Mouse (Mus musculus): ENCODE data around the gene Ppp1cc. TPM values are rescaled to one million over a fixed set of nuclear protein-coding genes. Genes with fewer than 3 reads are reported as not detected.

The Ppp1cc gene
- polyA plus RNA-seq, 1 experiment from 2014 or later: 114 TPM

- Histone ChIP-seq H3K4me1 (ENCODE audit: control insufficient read depth, low read depth, low read length) (peaks cover 33% of the 10 kb centered on the region), H3K27ac (ENCODE audit: low read length) (peak overlapping the region; percentile 68), H3K9ac (ENCODE audit: low read depth, low read length) (no peak overlapping the region), H3K4me2 (ENCODE audit: low read depth, low read length) (no peak overlapping the region), H3K4me3 (ENCODE audit: low read depth, low read length) (no peak overlapping the region), H3K36me3 (ENCODE audit: control insufficient read depth, insufficient read depth) (no peaks in the 10 kb centered on the region; the same call in 1 of the 2 replicates), H3K9me3 (replicated peaks; ENCODE audit: control insufficient read depth, low read length) (no peaks in the 10 kb centered on the region), H3K27me3 (ENCODE audit: control insufficient read depth, insufficient read depth, low read depth, low read length) (no peaks in the 10 kb centered on the region)
- ATAC-seq (ENCODE audit: low read depth): peak; percentile 38
Measured at GRCm38 (mm10) chr5:122155613-122156012, 2.5 kb upstream of the Ppp1cc start.

DNA sequence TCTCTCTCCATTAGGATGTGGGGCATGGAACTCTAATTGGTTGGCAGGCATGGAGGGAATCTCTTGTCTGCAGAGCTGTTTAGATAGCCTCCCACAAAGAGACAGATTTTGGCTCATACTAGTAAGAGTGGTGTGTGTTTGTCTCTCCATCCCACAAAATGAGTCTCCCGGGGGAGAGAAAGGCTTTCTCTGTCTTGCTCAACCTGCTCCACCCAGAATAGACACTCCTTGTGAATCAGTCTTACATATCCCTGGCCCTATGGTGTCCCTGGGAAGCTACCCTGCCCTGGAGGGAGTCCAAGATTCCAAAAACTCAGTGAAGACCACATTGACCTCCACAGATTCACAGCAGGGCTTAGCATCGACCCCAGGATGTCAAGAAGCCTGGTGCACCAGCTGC lies 1.6 kb upstream of the Ppp1cc start:
- Histone ChIP-seq H3K9ac (ENCODE audit: low read depth, low read length) (no peak overlapping the region), H3K4me3 (ENCODE audit: low read depth, low read length) (no peak overlapping the region), H3K27me3 (ENCODE audit: control insufficient read depth, insufficient read depth, low read depth, low read length) (no peaks in the 10 kb centered on the region), H3K27ac (ENCODE audit: low read length) (peak overlapping the region; percentile 68), H3K9me3 (replicated peaks; ENCODE audit: control insufficient read depth, low read length) (no peaks in the 10 kb centered on the region), H3K4me1 (ENCODE audit: control insufficient read depth, low read depth, low read length) (peaks cover 42% of the 10 kb centered on the region), H3K36me3 (ENCODE audit: control insufficient read depth, insufficient read depth) (no peaks in the 10 kb centered on the region; the same call in 1 of the 2 replicates), H3K4me2 (ENCODE audit: low read depth, low read length) (no peak overlapping the region)
- ATAC-seq (ENCODE audit: low read depth): no peak
- WGBS (ENCODE audit: insufficient replicate concordance): 57% methylated on average over 2 of the region's 2 CpGs

DNA sequence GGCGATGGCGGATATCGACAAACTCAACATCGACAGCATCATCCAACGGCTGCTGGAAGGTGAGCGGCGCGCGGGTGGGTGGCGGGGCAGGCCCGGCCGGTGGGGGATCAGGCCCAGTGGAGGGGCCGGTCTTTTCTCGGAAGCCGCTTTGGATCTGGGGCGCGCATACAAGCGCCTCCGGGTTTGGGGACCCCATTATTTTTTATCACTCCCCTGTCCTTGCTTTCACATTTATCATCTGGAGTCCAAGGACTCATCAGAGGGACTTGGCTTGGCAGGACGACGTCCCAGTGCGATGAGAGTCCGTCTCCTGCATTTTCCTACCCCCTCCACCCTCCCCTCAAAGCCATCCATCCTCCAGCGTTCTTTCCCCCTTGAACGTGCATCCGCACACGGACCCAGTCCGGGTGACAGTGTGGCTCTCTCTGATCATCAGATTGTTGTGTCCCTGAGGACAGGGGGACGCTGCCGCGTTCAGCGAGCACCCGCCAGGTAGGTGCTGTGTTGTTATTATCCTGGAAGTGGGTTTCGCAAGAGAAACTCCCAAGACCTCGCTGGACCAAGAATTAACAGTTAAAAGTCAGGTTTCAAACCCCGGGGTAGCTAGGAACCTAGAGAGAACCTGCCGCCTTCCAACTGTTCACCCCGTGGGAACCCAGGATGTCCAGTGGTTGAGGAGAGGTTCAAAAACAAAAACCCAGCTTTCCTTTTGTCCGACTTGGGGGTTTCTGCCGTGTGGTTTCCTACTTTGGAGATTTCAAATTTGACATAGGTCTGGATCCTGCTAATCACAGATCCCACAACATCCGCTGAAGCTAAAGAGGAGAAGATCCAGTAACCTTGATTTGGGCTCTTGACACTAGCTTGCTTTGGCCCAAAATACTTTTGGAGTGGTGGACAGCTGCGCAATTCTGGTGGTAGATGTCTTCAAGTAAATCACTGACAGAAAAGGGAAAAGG lies 758 bp downstream of the Ppp1cc start:
- 1% methylated on average over 42 of the region's 42 CpGs for WGBS (ENCODE audit: insufficient replicate concordance)
- peak; percentile 4; the same call in 1 of the 2 replicates for ATAC-seq (ENCODE audit: low read depth)
- H3K4me1 ChIP-seq (ENCODE audit: control insufficient read depth, low read depth, low read length): peaks cover 63% of the 10 kb centered on the region

GRCm38 (mm10) chr5:122163194-122163593 lies 5.1 kb downstream of the Ppp1cc start:
- peaks cover 21% of the 10 kb centered on the region for H3K36me3 ChIP-seq (ENCODE audit: control insufficient read depth, insufficient read depth)
- H3K4me2 ChIP-seq (ENCODE audit: low read depth, low read length): no peak overlapping the region
- no peak overlapping the region for H3K9ac ChIP-seq (ENCODE audit: low read depth, low read length)
- H3K9me3 ChIP-seq (replicated peaks; ENCODE audit: control insufficient read depth, low read length): no peaks in the 10 kb centered on the region
- no peak for ATAC-seq (ENCODE audit: low read depth)
- 45% methylated on average over 6 of the region's 6 CpGs for WGBS (ENCODE audit: insufficient replicate concordance)
- H3K4me3 ChIP-seq (ENCODE audit: low read depth, low read length): no peak overlapping the region
- H3K27ac ChIP-seq (ENCODE audit: low read length): no peak overlapping the region
- peaks cover 52% of the 10 kb centered on the region for H3K4me1 ChIP-seq (ENCODE audit: control insufficient read depth, low read depth, low read length)
- no peaks in the 10 kb centered on the region for H3K27me3 ChIP-seq (ENCODE audit: control insufficient read depth, insufficient read depth, low read depth, low read length)

More for the DNA sequence above, 758 bp downstream of the Ppp1cc start:
- Histone ChIP-seq H3K4me3 (ENCODE audit: low read depth, low read length) (peak overlapping the region; percentile 94), H3K4me2 (ENCODE audit: low read depth, low read length) (peak overlapping the region; percentile 62), H3K27me3 (ENCODE audit: control insufficient read depth, insufficient read depth, low read depth, low read length) (no peaks in the 10 kb centered on the region), H3K9me3 (replicated peaks; ENCODE audit: control insufficient read depth, low read length) (no peaks in the 10 kb centered on the region), H3K27ac (ENCODE audit: low read length) (peak overlapping the region; percentile 72), H3K9ac (ENCODE audit: low read depth, low read length) (peak overlapping the region; percentile 89), H3K36me3 (ENCODE audit: control insufficient read depth, insufficient read depth) (peaks cover 6% of the 10 kb centered on the region)

DNA sequence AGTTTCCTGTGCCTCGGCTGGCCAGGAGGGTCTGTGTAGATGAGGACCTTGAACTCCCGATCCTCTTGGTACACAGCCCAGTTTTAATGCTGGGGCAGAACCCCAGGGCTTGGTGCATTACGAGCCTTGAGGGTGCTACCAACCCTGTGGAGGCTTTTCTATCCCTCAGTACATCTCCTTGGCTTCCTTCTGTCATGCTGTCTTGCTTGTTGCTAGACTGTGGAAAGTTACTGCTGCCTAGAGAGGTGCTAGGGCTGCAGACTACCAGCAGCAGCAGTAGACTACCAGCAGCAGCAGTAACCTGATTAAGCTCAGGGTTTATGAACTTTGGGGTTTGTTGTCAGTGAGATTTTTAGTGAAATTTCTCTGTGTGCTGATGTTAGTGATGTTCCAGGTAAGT lies 5.9 kb downstream of the Ppp1cc start:
- no peak overlapping the region for H3K4me2 ChIP-seq (ENCODE audit: low read depth, low read length)
- no peaks in the 10 kb centered on the region for H3K9me3 ChIP-seq (replicated peaks; ENCODE audit: control insufficient read depth, low read length)
- H3K36me3 ChIP-seq (ENCODE audit: control insufficient read depth, insufficient read depth): peaks cover 27% of the 10 kb centered on the region
- no peak overlapping the region for H3K4me3 ChIP-seq (ENCODE audit: low read depth, low read length)
- H3K9ac ChIP-seq (ENCODE audit: low read depth, low read length): no peak overlapping the region
- no peaks in the 10 kb centered on the region for H3K27me3 ChIP-seq (ENCODE audit: control insufficient read depth, insufficient read depth, low read depth, low read length)
- peaks cover 52% of the 10 kb centered on the region for H3K4me1 ChIP-seq (ENCODE audit: control insufficient read depth, low read depth, low read length)
- no peak for ATAC-seq (ENCODE audit: low read depth)
- H3K27ac ChIP-seq (ENCODE audit: low read length): no peak overlapping the region
- WGBS (ENCODE audit: insufficient replicate concordance): 71% methylated on average over 3 of the region's 3 CpGs

DNA sequence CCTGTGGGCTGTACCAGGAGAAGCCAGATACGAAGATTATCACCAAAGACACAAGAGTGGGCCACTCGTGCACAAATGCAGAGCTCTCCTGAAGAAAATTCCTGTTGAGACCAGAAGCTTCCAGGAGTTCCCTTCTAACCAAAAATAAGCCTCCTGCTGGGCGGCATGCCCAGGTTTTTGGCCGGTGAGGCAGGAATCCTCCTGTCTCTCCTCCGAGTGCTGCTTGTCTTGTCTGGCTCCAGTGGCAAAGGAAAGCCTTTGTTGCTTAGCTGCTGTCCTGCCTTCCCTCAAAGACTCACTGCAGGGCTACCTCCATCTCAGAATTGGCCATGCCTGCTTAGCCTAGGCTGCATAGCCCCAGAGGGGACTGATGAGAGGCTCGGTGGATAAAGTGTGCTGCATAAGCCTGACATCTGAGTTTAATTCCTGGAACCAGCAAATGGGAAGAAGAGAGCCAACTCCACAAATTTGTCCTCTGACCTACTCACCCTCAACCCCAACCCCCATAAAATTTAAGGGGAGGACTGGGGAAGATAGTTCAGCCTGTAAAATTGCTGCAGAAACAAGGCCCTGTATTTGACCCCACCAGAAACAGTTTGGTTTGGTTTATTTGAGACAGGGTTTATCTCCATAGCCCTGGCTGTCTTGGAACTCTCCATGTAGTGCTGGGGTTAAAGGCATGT lies 7.3 kb downstream of the Ppp1cc start:
- no peak for ATAC-seq (ENCODE audit: low read depth)
- Histone ChIP-seq H3K36me3 (ENCODE audit: control insufficient read depth, insufficient read depth) (peaks cover 40% of the 10 kb centered on the region), H3K27ac (ENCODE audit: low read length) (no peak overlapping the region), H3K27me3 (ENCODE audit: control insufficient read depth, insufficient read depth, low read depth, low read length) (no peaks in the 10 kb centered on the region), H3K9ac (ENCODE audit: low read depth, low read length) (no peak overlapping the region), H3K4me2 (ENCODE audit: low read depth, low read length) (no peak overlapping the region), H3K9me3 (replicated peaks; ENCODE audit: control insufficient read depth, low read length) (no peaks in the 10 kb centered on the region), H3K4me3 (ENCODE audit: low read depth, low read length) (no peak overlapping the region), H3K4me1 (ENCODE audit: control insufficient read depth, low read depth, low read length) (peaks cover 42% of the 10 kb centered on the region)
- 71% methylated on average over 6 of the region's 6 CpGs for WGBS (ENCODE audit: insufficient replicate concordance)

- no peak overlapping the region for H3K4me2 ChIP-seq (ENCODE audit: low read depth, low read length)
- H3K27me3 ChIP-seq (ENCODE audit: control insufficient read depth, insufficient read depth, low read depth, low read length): no peaks in the 10 kb centered on the region
- no peak overlapping the region for H3K27ac ChIP-seq (ENCODE audit: low read length)
- H3K4me1 ChIP-seq (ENCODE audit: control insufficient read depth, low read depth, low read length): peaks cover 30% of the 10 kb centered on the region
- no peak overlapping the region for H3K9ac ChIP-seq (ENCODE audit: low read depth, low read length)
- no peak overlapping the region for H3K4me3 ChIP-seq (ENCODE audit: low read depth, low read length)
- WGBS (ENCODE audit: insufficient replicate concordance): 41% methylated on average over 8 of the region's 8 CpGs
- no peak for ATAC-seq (ENCODE audit: low read depth)
- peaks cover 53% of the 10 kb centered on the region for H3K36me3 ChIP-seq (ENCODE audit: control insufficient read depth, insufficient read depth)
- no peaks in the 10 kb centered on the region for H3K9me3 ChIP-seq (replicated peaks; ENCODE audit: control insufficient read depth, low read length)
Measured at GRCm38 (mm10) chr5:122166636-122167161, 8.6 kb downstream of the Ppp1cc start.

- Histone ChIP-seq H3K4me1 (ENCODE audit: control insufficient read depth, low read depth, low read length) (peaks cover 12% of the 10 kb centered on the region), H3K36me3 (ENCODE audit: control insufficient read depth, insufficient read depth) (peaks cover 66% of the 10 kb centered on the region), H3K27ac (ENCODE audit: low read length) (no peak overlapping the region), H3K4me3 (ENCODE audit: low read depth, low read length) (no peak overlapping the region), H3K9ac (ENCODE audit: low read depth, low read length) (no peak overlapping the region), H3K9me3 (replicated peaks; ENCODE audit: control insufficient read depth, low read length) (no peaks in the 10 kb centered on the region), H3K4me2 (ENCODE audit: low read depth, low read length) (no peak overlapping the region), H3K27me3 (ENCODE audit: control insufficient read depth, insufficient read depth, low read depth, low read length) (no peaks in the 10 kb centered on the region)
- 86% methylated on average over 14 of the region's 14 CpGs for WGBS (ENCODE audit: insufficient replicate concordance)
- ATAC-seq (ENCODE audit: low read depth): no peak
Measured at GRCm38 (mm10) chr5:122168344-122169069, 10.4 kb downstream of the Ppp1cc start.

Measured in liver, embryonic 16.5 days (tissue).